Mouse (Mus musculus): ENCODE results near the gene Xaf1. TPM values are rescaled to one million over a fixed set of nuclear protein-coding genes. Genes with fewer than 3 reads are reported as not detected.
A peak's percentile ranks its signal among the peaks of the same experiment; 100 is the strongest.

Gene Xaf1
- total RNA-seq, 4 experiments from 2014 or later, result 5.6 to 11.8 (median 10.1) TPM

- peak; percentile 44 to 65 for DNase-seq (ENCODE audit: low spot score in 2 of 2)
Measured at GRCm38 (mm10) chr11:72361385-72362346, 60.2 kb downstream of the Xaf1 start.

DNA sequence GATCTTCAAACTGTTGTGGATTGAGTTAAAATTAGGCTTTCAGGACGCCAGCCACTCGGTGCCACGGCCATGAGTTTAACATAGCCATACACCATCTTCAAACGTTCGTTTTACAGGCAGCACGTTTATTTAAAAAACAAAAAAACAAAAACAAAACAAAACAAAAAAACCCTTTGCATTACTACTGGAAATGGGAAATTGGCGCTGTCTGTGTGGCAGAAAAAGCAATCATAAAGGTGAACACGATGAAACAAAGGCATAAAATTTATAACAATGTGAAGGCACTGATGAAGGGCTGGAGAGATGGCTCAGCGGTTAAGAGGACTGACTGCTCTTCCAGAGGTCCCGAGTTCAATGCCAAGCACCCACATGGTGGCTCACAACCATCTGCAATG lies 60.9 kb downstream of the Xaf1 start, which contains the start of gene Tekt1:
Tekt1 (minus strand) TSS at position 96 of the 395 bp plus-strand sequence.
- no peak for DNase-seq (ENCODE audit: low spot score in 2 of 2)

Other genes with a start within 250 kb of the Xaf1 start
- 10 to 100 TPM; 67.0 to 79.6 (median 74.5) TPM for gene Pitpnm3, start 165.9 kb upstream of the Xaf1 start, total RNA-seq (2022)
- 10 to 100 TPM in 2 of 4 experiments, 1 to 10 TPM in 2; 8.3 to 12.7 (median 10.1) TPM for gene Gm43951, start 94.8 kb upstream of the Xaf1 start, total RNA-seq (2022)
- 10 to 100 TPM; 23.7 to 35.2 (median 28.0) TPM for gene 4933427D14Rik, start 94.2 kb upstream of the Xaf1 start, total RNA-seq (2022)
- 10 to 100 TPM; 24.9 to 37.3 (median 30.2) TPM for gene Txndc17, start 94.1 kb upstream of the Xaf1 start, total RNA-seq (2022)
- 10 to 100 TPM; 14.4 to 17.8 (median 15.2) TPM for gene Med31, start 86.0 kb upstream of the Xaf1 start, total RNA-seq (2022)
- 10 to 100 TPM; 15.6 to 18.8 (median 17.2) TPM for gene Slc13a5, start 34.4 kb upstream of the Xaf1 start, total RNA-seq (2022)
- not detected for gene Fbxo39, start 12.8 kb downstream of the Xaf1 start, total RNA-seq (2022)
- gene Tekt1, start 60.8 kb downstream of the Xaf1 start, total RNA-seq (2022), result 1 to 10 TPM; 1.3 to 3.5 (median 2.5) TPM
- 1 to 10 TPM in 2 of 4 experiments, under 1 TPM in 2; 0.89 to 2.9 (median 1.1) TPM for gene Smtnl2, start 110.1 kb downstream of the Xaf1 start, total RNA-seq (2022)
- under 1 TPM in 1 of 4 experiments, not detected in 3; 0.23 TPM for gene Ggt6, start 133.9 kb downstream of the Xaf1 start, total RNA-seq (2022)
- gene Mybbp1a, start 139.7 kb downstream of the Xaf1 start, total RNA-seq (2022), result 10 to 100 TPM; 48.1 to 54.6 (median 51.3) TPM
- gene Spns2, start 188.3 kb downstream of the Xaf1 start, total RNA-seq (2022), result 10 to 100 TPM; 47.3 to 55.4 (median 51.1) TPM
- 1 to 10 TPM in 1 of 4 experiments, under 1 TPM in 3; 0.32 to 1.1 (median 0.68) TPM for gene Spns3, start 248.9 kb downstream of the Xaf1 start, total RNA-seq (2022)